Mouse (Mus musculus): ENCODE results near the gene Rfpl4. TPM values are rescaled to one million over a fixed set of nuclear protein-coding genes. Genes with fewer than 3 reads are reported as not detected.

Gene Rfpl4
- polyA plus RNA-seq, 1 experiment = not detected

GRCm38 (mm10) chr7:5062360-5063001, 54.3 kb downstream of the Rfpl4 start:
- peaks cover 3% of the 10 kb centered on the region; the same call in 1 of the 2 replicates for H3K4me1 ChIP-seq (ENCODE audit: control insufficient read depth, insufficient read depth, low read length)
- DNase-seq = peak; percentile 82
- WGBS = under 1% methylated on average over 51 of the region's 51 CpGs

GRCm38 (mm10) chr7:5061774-5062359, 54.9 kb downstream of the Rfpl4 start, which contains the start of gene U2af2:
Gene U2af2 (plus strand): TSS chr7:5062143.
- no peaks in the 10 kb centered on the region for H3K27me3 ChIP-seq (replicated peaks; ENCODE audit: control insufficient read depth, insufficient read depth, low read length)
- WGBS = under 1% methylated on average over 64 of the region's 65 CpGs
- H3K4me3 ChIP-seq (ENCODE audit: insufficient read depth, low read depth, low read length) = peak within 1 kb of the TSS; percentile 87
- TF ChIP-seq POLR2A (IDR thresholded peaks at IDR 0.05; ENCODE audit: low read depth, low read length) = peak; percentile 4
- no peak for TF ChIP-seq CTCF (conservative IDR thresholded peaks at IDR 0.05; ENCODE audit: insufficient read depth, insufficient read length, low read depth, low read length)
- H3K36me3 ChIP-seq (ENCODE audit: control insufficient read depth, insufficient read depth, low read length) = no peaks in the 10 kb centered on the region; the same call in 1 of the 2 replicates
- peak within 1 kb of the TSS; percentile 99 for H3K27ac ChIP-seq (ENCODE audit: insufficient read depth, low read depth, low read length)
- DNase-seq = peak; percentile 96
- peaks cover 3% of the 10 kb centered on the region; the same call in 1 of the 2 replicates for H3K4me1 ChIP-seq (ENCODE audit: control insufficient read depth, insufficient read depth, low read length)

More at GRCm38 (mm10) chr7:5062360-5063001, 54.3 kb downstream of the Rfpl4 start:
- H3K27ac ChIP-seq (ENCODE audit: insufficient read depth, low read depth, low read length) = peak overlapping the region; percentile 87
- H3K4me3 ChIP-seq (ENCODE audit: insufficient read depth, low read depth, low read length) = peak overlapping the region; percentile 87
- TF ChIP-seq CTCF (conservative IDR thresholded peaks at IDR 0.05; ENCODE audit: insufficient read depth, insufficient read length, low read depth, low read length) (no peak), POLR2A (IDR thresholded peaks at IDR 0.05; ENCODE audit: low read depth, low read length) (no peak)
- no peaks in the 10 kb centered on the region for H3K27me3 ChIP-seq (replicated peaks; ENCODE audit: control insufficient read depth, insufficient read depth, low read length)
- H3K36me3 ChIP-seq (ENCODE audit: control insufficient read depth, insufficient read depth, low read length) = no peaks in the 10 kb centered on the region; the same call in 1 of the 2 replicates

- H3K4me1 ChIP-seq (ENCODE audit: control insufficient read depth, insufficient read depth, low read length) = peaks cover 3% of the 10 kb centered on the region; the same call in 1 of the 2 replicates
- H3K27me3 ChIP-seq (replicated peaks; ENCODE audit: control insufficient read depth, insufficient read depth, low read length) = no peaks in the 10 kb centered on the region
- H3K36me3 ChIP-seq (ENCODE audit: control insufficient read depth, insufficient read depth, low read length) = no peaks in the 10 kb centered on the region
- peak; percentile 60 for TF ChIP-seq CTCF (conservative IDR thresholded peaks at IDR 0.05; ENCODE audit: insufficient read depth, insufficient read length, low read depth, low read length)
- TF ChIP-seq POLR2A (IDR thresholded peaks at IDR 0.05; ENCODE audit: low read depth, low read length) = peak; percentile 30
- H3K27ac ChIP-seq (ENCODE audit: insufficient read depth, low read depth, low read length) = peak overlapping the region; percentile 99
- under 1% methylated on average over 60 of the region's 60 CpGs for WGBS
- H3K4me3 ChIP-seq (ENCODE audit: insufficient read depth, low read depth, low read length) = peak overlapping the region; percentile 85
- peak; percentile 99 for DNase-seq
Observed at GRCm38 (mm10) chr7:5060944-5061773, 55.6 kb downstream of the Rfpl4 start.

- Histone ChIP-seq H3K4me1 (ENCODE audit: control insufficient read depth, insufficient read depth, low read length) (peaks cover 3% of the 10 kb centered on the region; the same call in 1 of the 2 replicates), H3K27ac (ENCODE audit: insufficient read depth, low read depth, low read length) (peak overlapping the region; percentile 98), H3K27me3 (replicated peaks; ENCODE audit: control insufficient read depth, insufficient read depth, low read length) (no peaks in the 10 kb centered on the region), H3K36me3 (ENCODE audit: control insufficient read depth, insufficient read depth, low read length) (no peaks in the 10 kb centered on the region), H3K4me3 (ENCODE audit: insufficient read depth, low read depth, low read length) (peak overlapping the region; percentile 85)
- peak; percentile 90 for DNase-seq
- WGBS = 2% methylated on average over 27 of the region's 27 CpGs
- peak; percentile 89 for TF ChIP-seq CTCF (conservative IDR thresholded peaks at IDR 0.05; ENCODE audit: insufficient read depth, insufficient read length, low read depth, low read length)
- no peak for TF ChIP-seq POLR2A (IDR thresholded peaks at IDR 0.05; ENCODE audit: low read depth, low read length)
Observed at GRCm38 (mm10) chr7:5060239-5060731, 56.5 kb downstream of the Rfpl4 start.

Other genes with a start within 250 kb of the Rfpl4 start
- 41.1 and 47.9 TPM in 2 replicates for gene Isoc2b, start 246.7 kb downstream of the Rfpl4 start, polyA plus RNA-seq (2012; rRNA removed)
- 174 and 182 TPM in 2 replicates for gene Isoc2a, start 239.8 kb downstream of the Rfpl4 start, polyA plus RNA-seq (2012; rRNA removed)
- 0.16 TPM in 1 of 2 replicates, not detected in the other for gene Gm36210, start 210.4 kb downstream of the Rfpl4 start, polyA plus RNA-seq (2012; rRNA removed)
- gene Zfp628, start 201.7 kb downstream of the Rfpl4 start, polyA plus RNA-seq (2012; rRNA removed) = 12.6 and 14.4 TPM in 2 replicates
- gene Nat14, start 194.9 kb downstream of the Rfpl4 start, polyA plus RNA-seq (2012; rRNA removed) = 5.5 and 5.7 TPM in 2 replicates
- gene Ssc5d, start 191.2 kb downstream of the Rfpl4 start, polyA plus RNA-seq (2012; rRNA removed) = 1.8 and 2.1 TPM in 2 replicates
- gene Sbk2, start 152.5 kb downstream of the Rfpl4 start, polyA plus RNA-seq (2012; rRNA removed) = 0.11 and 1.6 TPM in 2 replicates
- 0.14 and 0.19 TPM in 2 replicates for gene Sbk3, start 145.8 kb downstream of the Rfpl4 start, polyA plus RNA-seq (2012; rRNA removed)
- 49.9 and 55.2 TPM in 2 replicates for gene Zfp579, start 120.8 kb downstream of the Rfpl4 start, polyA plus RNA-seq (2012; rRNA removed)
- gene Zfp524, start 102.5 kb downstream of the Rfpl4 start, polyA plus RNA-seq (2012; rRNA removed) = 35.7 and 49.6 TPM in 2 replicates
- 25.4 and 27.5 TPM in 2 replicates for gene Fiz1, start 102.3 kb downstream of the Rfpl4 start, polyA plus RNA-seq (2012; rRNA removed)
- gene Gm44973, start 101.5 kb downstream of the Rfpl4 start, polyA plus RNA-seq (2012; rRNA removed) = 0.14 TPM in 1 of 2 replicates, not detected in the other
- gene Zfp865, start 96.6 kb downstream of the Rfpl4 start, polyA plus RNA-seq (2012; rRNA removed) = 21.3 and 25.1 TPM in 2 replicates
- gene Ccdc106, start 96.4 kb downstream of the Rfpl4 start, polyA plus RNA-seq (2012; rRNA removed) = 2.3 and 3.0 TPM in 2 replicates
- not detected in 2 replicates for gene 4632433K11Rik, start 82.8 kb downstream of the Rfpl4 start, polyA plus RNA-seq (2012; rRNA removed)
- gene Zfp784, start 78.5 kb downstream of the Rfpl4 start, polyA plus RNA-seq (2012; rRNA removed) = 6.4 and 6.8 TPM in 2 replicates
- 17.0 and 17.1 TPM in 2 replicates for gene Zfp580, start 65.4 kb downstream of the Rfpl4 start, polyA plus RNA-seq (2012; rRNA removed)
- gene U2af2, start 54.8 kb downstream of the Rfpl4 start, polyA plus RNA-seq (2012; rRNA removed) = 132 and 153 TPM in 2 replicates
- 243 and 262 TPM in 2 replicates for gene Epn1, start 36.7 kb downstream of the Rfpl4 start, polyA plus RNA-seq (2012; rRNA removed)
- gene Rasl2-9, start 9.0 kb upstream of the Rfpl4 start, polyA plus RNA-seq (2012; rRNA removed) = 2.8 and 3.5 TPM in 2 replicates
- not detected in 2 replicates for gene Vmn1r55, start 32.7 kb upstream of the Rfpl4 start, polyA plus RNA-seq (2012; rRNA removed)
- not detected in 2 replicates for gene Vmn1r56, start 79.8 kb upstream of the Rfpl4 start, polyA plus RNA-seq (2012; rRNA removed)
- not detected in 2 replicates for gene Vmn1r57, start 101.5 kb upstream of the Rfpl4 start, polyA plus RNA-seq (2012; rRNA removed)
- gene Gm5065, start 233.6 kb upstream of the Rfpl4 start, polyA plus RNA-seq (2012; rRNA removed) = not detected in 2 replicates
- gene Nlrp2, start 234.1 kb upstream of the Rfpl4 start, polyA plus RNA-seq (2012; rRNA removed) = not detected in 2 replicates

All from kidney, adult 2 months (tissue).